Mouse (Mus musculus) frontal cortex, adult 2 months (tissue): ENCODE measurements around the gene H2-M5. TPM values are rescaled to one million over a fixed set of nuclear protein-coding genes. Genes with fewer than 3 reads are reported as not detected.

ENCODE experiments used
- DNase-seq, 2 experiments: peaks; one replicate each; pipeline ENCODE4 v3.0.0; 2022; ENCODE audit warnings: low spot score in 1 of 2; ENCODE audit errors: extremely low spot score in 1 of 2
- polyA plus RNA-seq: library from polyadenylated mRNA; depleted of rRNA; stranded (reverse); fragments of >200 nt; gene quantifications from 2 replicates; pipeline ENCODE4 v1.2.3, GENCODE M21; 2012; rRNA removed

The H2-M5 gene
- polyA plus RNA-seq, 1 experiment, result 3.3 TPM

DNA sequence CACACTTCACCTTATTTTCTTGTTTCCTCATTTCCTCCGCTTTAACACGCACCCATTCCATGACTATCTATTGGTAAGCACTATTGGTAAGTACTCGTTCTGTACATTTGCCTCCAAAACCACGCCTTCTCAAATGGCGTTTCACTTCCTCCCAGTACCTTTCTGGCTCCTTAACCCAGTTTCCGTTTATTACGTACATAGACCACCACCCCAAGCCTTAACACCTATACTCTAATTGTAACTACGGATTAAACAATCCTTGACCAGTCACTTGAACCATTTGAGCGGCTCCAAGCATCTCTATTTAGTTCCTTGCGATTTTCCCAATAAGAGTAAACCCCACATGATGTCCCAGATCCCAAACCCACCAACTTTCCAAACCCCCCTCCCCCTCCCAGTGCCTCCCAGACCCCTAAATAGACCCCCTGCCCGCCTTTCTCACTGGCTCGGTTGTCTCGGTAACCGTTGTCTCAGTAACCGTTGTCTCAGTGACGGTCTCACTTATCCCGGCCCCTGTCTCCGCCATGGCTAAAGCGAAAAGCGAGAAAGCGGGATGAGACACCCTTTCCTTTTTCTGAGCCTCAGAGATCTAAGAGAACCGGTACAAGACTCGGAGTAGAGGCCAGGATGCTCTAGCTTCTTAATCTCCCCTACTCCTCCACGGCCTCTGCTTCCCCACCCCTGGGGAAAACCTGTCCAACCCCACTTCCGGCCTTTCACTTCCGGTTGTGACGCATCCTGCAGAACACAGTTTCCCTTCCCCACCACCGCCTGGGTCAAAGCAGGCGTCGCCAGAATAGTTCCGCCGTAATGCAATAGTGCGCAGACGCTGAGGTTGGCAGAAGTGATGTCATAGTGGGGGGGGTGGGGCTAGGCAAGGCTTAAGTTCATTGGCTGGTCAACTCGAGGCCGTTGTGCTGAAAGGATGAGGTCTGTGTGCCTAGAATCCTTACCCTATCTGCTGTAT lies 38.1 kb downstream of the H2-M5 start, which contains the start of gene Ppp1r11:
TSS of gene Ppp1r11 (minus strand) at position 761 of the 967 bp plus-strand sequence.
- peak; percentile 95 to 97 for DNase-seq

DNA sequence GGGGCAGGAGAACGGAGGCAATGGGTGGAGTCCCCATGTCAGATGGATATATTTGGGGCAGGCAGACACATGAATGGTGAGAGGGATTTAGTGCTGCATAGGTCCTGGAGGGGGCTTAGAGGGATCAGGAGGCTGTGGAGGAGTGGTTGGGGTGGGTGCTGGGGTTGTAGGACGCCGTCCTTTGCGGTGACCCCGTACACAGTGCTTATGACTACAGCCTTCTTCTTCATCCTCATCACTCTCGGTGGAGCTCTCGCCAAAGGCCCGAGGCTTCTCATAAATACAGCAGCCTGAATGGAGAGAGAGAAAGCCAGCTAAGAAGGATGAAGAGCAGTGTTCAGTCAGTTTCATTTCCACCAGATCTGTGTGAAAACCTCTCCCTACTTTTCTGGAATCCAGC lies 40.1 kb downstream of the H2-M5 start:
- DNase-seq, result no peak

DNA sequence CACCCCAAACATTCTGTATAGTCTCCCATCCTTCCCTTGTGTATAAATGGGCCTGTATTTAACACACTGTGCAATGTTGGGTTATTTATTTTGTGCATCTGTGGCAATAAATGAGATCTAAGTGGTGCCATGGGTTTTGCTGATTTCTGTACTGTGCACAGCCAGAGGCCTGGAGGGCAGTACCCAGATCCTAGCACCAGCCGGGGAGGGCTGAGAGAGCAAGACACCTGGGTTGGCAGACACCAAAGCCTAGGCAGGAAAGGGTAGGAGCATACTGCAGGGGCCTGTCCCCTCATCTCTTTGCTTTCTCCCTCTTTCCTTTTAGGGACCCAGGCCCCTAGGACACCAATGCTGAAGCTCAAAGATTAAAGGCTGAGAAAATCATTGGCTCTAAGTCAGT lies 41.1 kb downstream of the H2-M5 start:
- no peak for DNase-seq

DNA sequence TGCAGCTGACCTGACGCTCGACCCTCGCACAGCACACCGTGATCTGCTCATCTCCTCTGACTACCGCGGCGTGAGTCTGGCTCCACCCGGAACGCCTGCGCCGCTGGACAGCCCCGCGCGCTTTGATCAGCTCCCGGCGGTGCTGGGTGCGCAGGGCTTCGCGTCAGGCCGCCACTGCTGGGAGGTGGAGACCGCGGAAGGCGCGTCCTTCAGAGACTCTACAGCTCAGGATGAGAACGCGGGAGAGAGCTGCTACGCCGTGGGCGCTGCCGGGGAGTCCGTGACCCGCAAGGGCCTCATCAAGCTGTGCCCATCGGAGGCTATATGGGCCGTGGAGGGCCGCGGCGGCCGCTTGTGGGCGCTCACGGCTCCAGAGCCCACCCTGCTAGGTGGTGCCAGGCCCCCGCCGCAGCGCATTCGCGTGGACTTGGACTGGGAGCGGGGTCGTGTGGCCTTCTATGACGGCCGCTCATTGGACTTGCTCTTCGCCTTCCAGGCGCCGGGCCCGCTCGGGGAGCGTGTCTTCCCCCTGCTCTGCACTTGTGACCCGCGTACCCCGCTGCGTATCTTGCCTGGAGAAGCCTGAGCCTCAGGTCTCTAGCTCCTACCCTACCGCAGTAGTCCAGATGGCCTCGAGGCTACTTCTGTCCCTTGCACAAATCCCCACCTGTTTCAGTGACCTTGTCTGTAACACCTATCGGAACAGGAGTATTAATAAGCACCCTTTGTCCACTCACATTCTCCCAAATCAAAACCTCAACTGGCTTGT lies 42.1 kb downstream of the H2-M5 start:
- DNase-seq, result peak in 1 of 2 experiments; percentile 58

DNA sequence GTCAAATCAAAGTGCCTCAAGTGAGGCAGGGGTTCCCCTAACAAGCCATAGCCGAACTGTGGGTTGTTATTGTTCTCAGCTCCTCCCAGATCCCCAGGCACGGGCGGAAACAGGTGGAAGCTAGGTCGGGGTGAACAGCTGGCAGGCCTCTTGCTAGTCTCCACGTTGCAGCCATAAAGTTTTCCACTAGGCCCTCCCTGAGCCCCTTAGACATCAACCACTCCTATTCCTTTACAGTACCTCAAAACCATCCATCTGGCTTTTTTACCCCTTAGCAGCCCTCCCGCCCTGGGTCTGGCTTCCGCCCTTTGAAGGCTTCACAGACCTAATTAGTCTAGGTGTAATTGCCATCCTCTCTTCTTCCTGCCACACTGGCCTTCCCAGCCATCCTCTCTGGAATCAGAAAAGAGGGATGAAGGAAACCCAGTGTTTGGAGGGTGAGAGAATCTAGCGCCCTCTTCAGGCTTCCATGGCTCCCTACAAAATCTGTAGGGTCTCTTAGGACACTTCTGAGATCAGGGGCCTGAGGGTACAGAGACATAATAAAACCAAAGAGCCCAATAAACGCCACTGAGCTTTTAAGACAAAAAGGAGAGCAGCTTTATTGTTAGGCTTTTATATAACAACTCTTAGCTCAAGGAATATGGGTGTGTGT lies 45.1 kb downstream of the H2-M5 start:
- peak in 1 of 2 experiments; percentile 47 for DNase-seq

DNA sequence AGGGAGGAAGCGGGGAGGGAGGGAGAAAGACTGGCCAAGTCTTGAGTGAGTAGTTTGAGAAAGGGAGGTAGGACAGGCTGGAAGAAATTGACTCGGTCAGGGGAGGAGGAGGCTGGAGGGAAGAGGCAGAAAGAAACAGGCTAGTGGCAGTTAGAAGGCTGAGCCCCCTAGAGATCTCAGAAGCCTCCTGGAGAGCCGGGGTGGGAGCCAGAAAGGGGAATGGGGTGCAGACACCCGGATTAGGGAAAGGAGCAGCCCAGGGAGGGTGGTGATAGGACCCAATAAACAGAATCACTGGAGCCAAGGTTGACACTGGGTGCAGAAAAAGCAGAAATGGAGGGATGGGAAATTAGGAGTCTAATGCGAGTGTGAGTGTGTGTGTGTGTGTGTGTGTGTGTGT lies 45.6 kb downstream of the H2-M5 start:
- no peak for DNase-seq

DNA sequence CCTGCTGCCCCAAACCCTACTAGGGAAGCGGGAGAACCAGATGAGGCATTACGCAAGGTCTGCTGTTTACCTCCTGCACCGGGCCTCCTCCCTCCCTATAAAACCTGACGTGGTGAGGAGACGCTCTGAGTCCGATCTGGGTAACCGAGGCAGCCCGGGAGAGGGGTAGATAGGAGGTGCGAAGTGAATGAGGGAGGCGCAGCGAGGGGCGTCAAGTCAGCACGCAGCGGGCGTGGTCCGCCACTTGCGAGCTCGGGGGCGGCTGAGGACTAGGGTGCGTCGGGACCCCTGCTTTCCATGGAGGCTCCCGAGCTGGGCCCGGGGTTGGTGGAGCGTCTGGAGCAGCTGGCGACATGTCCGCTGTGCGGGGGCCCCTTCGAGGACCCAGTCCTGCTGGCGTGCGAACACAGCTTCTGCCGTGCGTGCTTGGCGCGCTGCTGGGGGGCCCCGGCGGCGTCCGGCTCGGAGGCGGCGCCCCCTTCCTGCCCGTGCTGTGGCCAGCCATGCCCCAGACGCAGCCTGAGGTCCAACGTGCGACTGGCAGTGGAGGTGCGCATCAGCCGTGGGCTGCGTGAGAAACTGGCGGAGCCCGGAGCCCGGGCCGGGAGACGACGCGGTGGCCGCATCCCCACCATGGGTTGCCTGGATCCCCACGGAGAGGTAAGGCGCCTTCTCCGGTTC lies 46.4 kb downstream of the H2-M5 start, which contains the start of gene Rnf39:
TSS of gene Rnf39 (plus strand) at position 128 of the 681 bp plus-strand sequence.
- peak in 1 of 2 experiments; percentile 46 for DNase-seq

- peak in 1 of 2 experiments; percentile 76 for DNase-seq
Measured at GRCm38 (mm10) chr17:36942391-36942790, 46.9 kb downstream of the H2-M5 start.

GRCm38 (mm10) chr17:36938056-36938455 lies 51.3 kb downstream of the H2-M5 start:
- DNase-seq, result no peak

Other genes starting within 250 kb of the H2-M5 start
- gene H2-M10.5, start 216.6 kb downstream of the H2-M5 start, polyA plus RNA-seq, result not detected in 2 replicates
- not detected in 2 replicates for gene H2-M10.6, start 177.4 kb downstream of the H2-M5 start, polyA plus RNA-seq
- 20.8 and 21.9 TPM in 2 replicates for gene Trim26, start 152.4 kb downstream of the H2-M5 start, polyA plus RNA-seq
- 0.04 and 0.08 TPM in 2 replicates for gene Trim15, start 122.3 kb downstream of the H2-M5 start, polyA plus RNA-seq
- gene Trim10, start 120.0 kb downstream of the H2-M5 start, polyA plus RNA-seq, result 0.06 and 0.08 TPM in 2 replicates
- gene Trim40, start 99.4 kb downstream of the H2-M5 start, polyA plus RNA-seq, result 0.22 and 0.29 TPM in 2 replicates
- not detected in 2 replicates for gene Trim31, start 91.4 kb downstream of the H2-M5 start, polyA plus RNA-seq
- 4.0 and 5.1 TPM in 2 replicates for gene Rnf39, start 46.6 kb downstream of the H2-M5 start, polyA plus RNA-seq
- 186 and 189 TPM in 2 replicates for gene Ppp1r11, start 37.8 kb downstream of the H2-M5 start, polyA plus RNA-seq
- gene Znrd1, start 31.0 kb downstream of the H2-M5 start, polyA plus RNA-seq, result 36.4 and 42.2 TPM in 2 replicates
- gene Znrd1as, start 30.9 kb downstream of the H2-M5 start, polyA plus RNA-seq, result 6.0 and 6.9 TPM in 2 replicates
- 0.42 and 1.1 TPM in 2 replicates for gene 2410137M14Rik, start 8.3 kb downstream of the H2-M5 start, polyA plus RNA-seq
- gene Zfp57, start 11.6 kb upstream of the H2-M5 start, polyA plus RNA-seq, result 30.3 and 40.6 TPM in 2 replicates
- 43.8 and 54.7 TPM in 2 replicates for gene Mog, start 33.9 kb upstream of the H2-M5 start, polyA plus RNA-seq
- gene Gabbr1, start 56.4 kb upstream of the H2-M5 start, polyA plus RNA-seq, result 430 and 435 TPM in 2 replicates
- 0.04 TPM in 1 of 2 replicates, not detected in the other for gene Olfr90, start 99.0 kb upstream of the H2-M5 start, polyA plus RNA-seq
- gene Olfr91, start 108.7 kb upstream of the H2-M5 start, polyA plus RNA-seq, result not detected in 2 replicates
- not detected in 2 replicates for gene Olfr92, start 130.6 kb upstream of the H2-M5 start, polyA plus RNA-seq
- not detected in 2 replicates for gene Olfr93, start 172.0 kb upstream of the H2-M5 start, polyA plus RNA-seq
- not detected in 2 replicates for gene Ubd, start 204.4 kb upstream of the H2-M5 start, polyA plus RNA-seq
- not detected in 2 replicates for gene Olfr94, start 211.5 kb upstream of the H2-M5 start, polyA plus RNA-seq
- gene Olfr95, start 223.6 kb upstream of the H2-M5 start, polyA plus RNA-seq, result not detected in 2 replicates
- gene Olfr96, start 230.6 kb upstream of the H2-M5 start, polyA plus RNA-seq, result not detected in 2 replicates
- not detected in 2 replicates for gene Olfr97, start 247.8 kb upstream of the H2-M5 start, polyA plus RNA-seq